Mouse (Mus musculus) liver, adult 2 months (tissue): ENCODE measurements around the gene Hic2. TPM values are rescaled to one million over a fixed set of nuclear protein-coding genes. Genes with fewer than 3 reads are reported as not detected.

Experiments used
- DNase-seq: peaks from one replicate; pipeline ENCODE4 v3.0.0-alpha.2; 2011; ENCODE audit warnings: low read depth, low spot score; ENCODE audit errors: extremely low read depth
- H3K27ac ChIP-seq: fragments of 200-500 bp; replicated peaks from 2 replicates; pipeline ENCODE4 v1.5.1; 2012; ENCODE audit warnings: low read depth, mild to moderate bottlenecking, control low read depth, inconsistent platforms, low read length; ENCODE audit not compliant: insufficient read depth
- H3K27me3 ChIP-seq: fragments of 200-500 bp; 2 replicates; pipeline ENCODE4 v1.6.1; 2012; ENCODE audit warnings: mild to moderate bottlenecking, moderate library complexity, low read length, inconsistent platforms; ENCODE audit not compliant: control insufficient read depth, insufficient read depth
- H3K36me3 ChIP-seq: fragments of 200-500 bp; 2 replicates; pipeline ENCODE4 v1.6.1; 2012; ENCODE audit warnings: low read length, inconsistent platforms; ENCODE audit not compliant: control insufficient read depth, insufficient read depth
- H3K4me1 ChIP-seq: fragments of 200-500 bp; 2 replicates; pipeline ENCODE4 v1.6.1; 2011; ENCODE audit warnings: low read length; ENCODE audit not compliant: control insufficient read depth, insufficient read depth
- H3K4me3 ChIP-seq: fragments of 200-500 bp; 2 replicates; pipeline ENCODE4 v1.5.1; 2011; ENCODE audit warnings: low read depth, mild to moderate bottlenecking, control low read depth, low read length, moderate library complexity; ENCODE audit not compliant: insufficient read depth
- H3K79me2 ChIP-seq: fragments of 200-500 bp; 2 replicates; pipeline ENCODE4 v1.6.1; 2012; ENCODE audit warnings: inconsistent platforms, mild to moderate bottlenecking, low read length, moderate library complexity; ENCODE audit not compliant: control insufficient read depth, insufficient read depth
- H3K9ac ChIP-seq: fragments of 200-500 bp; 2 replicates; pipeline ENCODE4 v1.6.1; 2012; ENCODE audit warnings: low read depth, mild to moderate bottlenecking, control low read depth, inconsistent platforms, low read length
- CTCF ChIP-seq: fragments of 200-500 bp; IDR thresholded peaks from 2 replicates; pipeline ENCODE4 v1.5.1; 2011; ENCODE audit warnings: low read depth, low read length, control low read depth
- POLR2A ChIP-seq: fragments of 200-500 bp; IDR thresholded peaks from 2 replicates; pipeline ENCODE4 v1.6.1; 2011; ENCODE audit warnings: low read length, control low read depth; ENCODE audit not compliant: insufficient read depth; ENCODE audit errors: extremely low read depth
- WGBS: fragments of 180-500 bp; shearing (Covaris S2); methylation state at CpG from one replicate; pipeline ENCODE4 v1.1.7; 2018; 5-methylcytosine and 5-hydroxymethylcytosine counted together
- polyA plus RNA-seq: library from polyadenylated mRNA; depleted of rRNA; stranded (reverse); fragments of >200 nt; gene quantifications from 2 replicates; pipeline ENCODE4 v1.2.3, GENCODE M21; 2012; rRNA removed
- total RNA-seq: library from RNA; depleted of rRNA; stranded (reverse); fragments of >200 nt; gene quantifications from 2 replicates; pipeline ENCODE4 v1.2.3, GENCODE M21; 2014; rRNA removed

Hic2 gene
- total and polyA plus RNA-seq, 2 experiments, result 0.83 to 0.87 TPM

DNA sequence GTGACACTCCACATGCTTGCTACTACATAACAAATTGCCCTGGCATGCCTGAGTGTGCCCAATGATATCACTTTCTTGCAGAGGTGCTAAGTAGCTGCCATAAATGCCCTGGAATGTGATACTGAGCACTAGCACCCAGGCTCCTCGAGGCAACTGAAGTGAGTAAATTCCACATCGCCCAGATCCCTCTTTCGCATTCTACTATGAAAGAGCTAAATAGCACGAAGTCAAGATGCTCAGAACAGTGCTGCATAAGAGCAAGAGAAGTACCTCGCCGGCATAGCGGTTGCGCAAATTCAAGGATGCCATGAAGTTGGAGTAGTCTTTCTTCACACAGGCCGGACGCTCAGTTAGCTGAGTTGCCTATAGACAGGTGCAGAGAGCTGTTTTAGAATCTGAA lies 75.7 kb downstream of the Hic2 start:
- no peaks in the 10 kb centered on the region for H3K27me3 ChIP-seq
- no peaks in the 10 kb centered on the region for H3K4me1 ChIP-seq
- peaks cover 23% of the 10 kb centered on the region for H3K36me3 ChIP-seq
- H3K79me2 ChIP-seq, result no peaks in the 10 kb centered on the region
- DNase-seq, result no peak
- H3K9ac ChIP-seq, result no peak overlapping the region
- no peak overlapping the region for H3K27ac ChIP-seq
- no peak overlapping the region for H3K4me3 ChIP-seq
- TF ChIP-seq POLR2A, result no peak
- no peak for TF ChIP-seq CTCF
- 95% methylated on average over 10 of the region's 10 CpGs for WGBS

DNA sequence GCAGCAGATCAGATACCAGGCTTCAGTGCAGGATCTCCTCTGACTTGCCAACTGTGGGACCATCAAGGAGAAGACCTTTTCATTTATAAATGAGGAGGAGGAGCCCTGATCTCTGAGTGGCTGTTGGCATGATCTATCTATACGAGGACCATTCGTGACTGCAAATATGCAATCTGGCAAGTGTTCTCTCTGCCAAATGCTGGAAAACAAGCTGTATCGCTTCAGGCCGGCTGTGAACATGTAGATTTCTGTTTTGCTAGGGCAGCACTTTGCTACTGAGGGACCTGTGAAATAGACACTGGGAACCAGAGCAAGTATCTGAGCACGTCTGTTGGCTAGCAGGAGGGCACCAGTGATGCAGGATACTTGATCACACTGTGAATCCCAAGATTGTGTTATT lies 79.2 kb downstream of the Hic2 start:
- Histone ChIP-seq H3K36me3 (peaks cover 27% of the 10 kb centered on the region), H3K79me2 (no peaks in the 10 kb centered on the region), H3K4me3 (no peak overlapping the region), H3K27me3 (no peaks in the 10 kb centered on the region), H3K27ac (no peak overlapping the region), H3K9ac (no peak overlapping the region), H3K4me1 (no peaks in the 10 kb centered on the region)
- WGBS, result 98% methylated on average over 5 of the region's 5 CpGs
- TF ChIP-seq CTCF (no peak), POLR2A (no peak)
- no peak for DNase-seq

Other genes starting within 250 kb of the Hic2 start
- gene Ypel1, start 163.9 kb upstream of the Hic2 start, total RNA-seq, result 0.34 and 0.55 TPM in 2 replicates
- gene Ypel1, start 163.9 kb upstream of the Hic2 start, polyA plus RNA-seq, result 0.43 and 0.78 TPM in 2 replicates
- gene Ppil2, start 122.3 kb upstream of the Hic2 start, total RNA-seq, result 49.7 and 55.0 TPM in 2 replicates
- gene Ppil2, start 122.3 kb upstream of the Hic2 start, polyA plus RNA-seq, result 48.0 and 48.4 TPM in 2 replicates
- gene 2610318N02Rik, start 108.4 kb upstream of the Hic2 start, total RNA-seq, result not detected in 2 replicates
- gene 2610318N02Rik, start 108.4 kb upstream of the Hic2 start, polyA plus RNA-seq, result 0.33 TPM in 1 of 2 replicates, not detected in the other
- 50.5 and 71.5 TPM in 2 replicates for gene Sdf2l1, start 101.2 kb upstream of the Hic2 start, total RNA-seq
- gene Sdf2l1, start 101.2 kb upstream of the Hic2 start, polyA plus RNA-seq, result 70.0 and 72.3 TPM in 2 replicates
- 0.28 and 0.94 TPM in 2 replicates for gene Ydjc, start 89.0 kb upstream of the Hic2 start, total RNA-seq
- 0.22 and 0.48 TPM in 2 replicates for gene Ydjc, start 89.0 kb upstream of the Hic2 start, polyA plus RNA-seq
- gene Ccdc116, start 86.3 kb upstream of the Hic2 start, total RNA-seq, result 0.07 TPM in 1 of 2 replicates, not detected in the other
- gene Ccdc116, start 86.3 kb upstream of the Hic2 start, polyA plus RNA-seq, result 0.05 and 0.07 TPM in 2 replicates
- 33.8 and 34.7 TPM in 2 replicates for gene Ube2l3, start 30.9 kb upstream of the Hic2 start, total RNA-seq
- 45.7 and 54.0 TPM in 2 replicates for gene Ube2l3, start 30.9 kb upstream of the Hic2 start, polyA plus RNA-seq
- not detected in 2 replicates for gene Rimbp3, start 25.0 kb upstream of the Hic2 start, total RNA-seq
- not detected in 2 replicates for gene Rimbp3, start 25.0 kb upstream of the Hic2 start, polyA plus RNA-seq
- gene Tmem191c, start 42.5 kb downstream of the Hic2 start, total RNA-seq, result 0.37 and 0.87 TPM in 2 replicates
- gene Tmem191c, start 42.5 kb downstream of the Hic2 start, polyA plus RNA-seq, result 0.97 and 1.4 TPM in 2 replicates
- gene Serpind1, start 97.8 kb downstream of the Hic2 start, total RNA-seq, result 636 and 666 TPM in 2 replicates
- 368 and 398 TPM in 2 replicates for gene Serpind1, start 97.8 kb downstream of the Hic2 start, polyA plus RNA-seq
- 15.9 and 18.8 TPM in 2 replicates for gene Snap29, start 172.4 kb downstream of the Hic2 start, total RNA-seq
- gene Snap29, start 172.4 kb downstream of the Hic2 start, polyA plus RNA-seq, result 3.9 and 4.2 TPM in 2 replicates
- gene Pi4ka, start 172.7 kb downstream of the Hic2 start, total RNA-seq, result 17.9 and 25.8 TPM in 2 replicates
- gene Pi4ka, start 172.7 kb downstream of the Hic2 start, polyA plus RNA-seq, result 18.0 and 21.4 TPM in 2 replicates
- gene Crkl, start 218.4 kb downstream of the Hic2 start, total RNA-seq, result 9.6 and 15.2 TPM in 2 replicates
- 28.0 and 28.8 TPM in 2 replicates for gene Crkl, start 218.4 kb downstream of the Hic2 start, polyA plus RNA-seq